Mouse (Mus musculus) CH12.LX (cell line): ENCODE data around the gene Tgm3. TPM values are rescaled to one million over a fixed set of nuclear protein-coding genes. Genes with fewer than 3 reads are reported as not detected.

Source experiments
- DNase-seq: peaks from one replicate; pipeline ENCODE4 v3.0.0-alpha.2; 2013; ENCODE audit errors: extremely low read depth
- H3K27ac ChIP-seq: 2 replicates; pipeline ENCODE4 v1.5.1; 2012; ENCODE audit warnings: low read depth, mild to moderate bottlenecking, control low read depth, moderate library complexity; ENCODE audit not compliant: insufficient read depth
- H3K27me3 ChIP-seq: replicated peaks from 2 replicates; pipeline ENCODE3; 2012; ENCODE audit warnings: inconsistent platforms
- H3K36me3 ChIP-seq, 2 experiments: replicated peaks in 1 of 2; 2 replicates each; pipeline versions ENCODE3 to v1.6.1; 2012; ENCODE audit warnings: inconsistent platforms in 1 of 2, low read length in 1 of 2, mild to moderate bottlenecking in 1 of 2, mixed read lengths in 1 of 2, moderate library complexity in 1 of 2; ENCODE audit not compliant: control insufficient read depth in 1 of 2, insufficient read depth in 1 of 2
- H3K4me1 ChIP-seq, 2 experiments: 2 replicates each; pipeline ENCODE4 v1.6.1; 2012; ENCODE audit warnings: inconsistent platforms in 1 of 2, moderate library complexity in 1 of 2; ENCODE audit not compliant: insufficient read depth in 2 of 2, control insufficient read depth in 1 of 2
- H3K4me2 ChIP-seq: 2 replicates; pipeline ENCODE4 v1.6.1; 2012; ENCODE audit warnings: low read depth, mild to moderate bottlenecking, control low read depth; ENCODE audit not compliant: poor library complexity, insufficient read depth, severe bottlenecking
- H3K4me3 ChIP-seq, 3 experiments: fragments of 150-350 bp in 1 of 3; sonication (generic) in 1 of 3; replicated peaks in 1 of 3; 2 replicates each; pipeline versions ENCODE3 to v1.5.1; 2011 to 2012; ENCODE audit warnings: low read depth in 2 of 3, low read length in 2 of 3, mild to moderate bottlenecking in 2 of 3, moderate library complexity in 2 of 3, control low read depth in 1 of 3, improper control_type of control experiment in 1 of 3, inconsistent platforms in 1 of 3, mixed read lengths in 1 of 3; ENCODE audit not compliant: poor library complexity in 1 of 3
- H3K79me2 ChIP-seq: replicated peaks from 2 replicates; pipeline ENCODE4 v1.6.1; 2012; ENCODE audit warnings: mild to moderate bottlenecking, moderate library complexity; ENCODE audit not compliant: control insufficient read depth, poor library complexity, insufficient read depth, severe bottlenecking; ENCODE audit errors: extremely low read depth
- H3K9ac ChIP-seq: 2 replicates; pipeline ENCODE4 v1.6.1; 2012; ENCODE audit warnings: low read depth, mild to moderate bottlenecking, control low read depth, moderate library complexity; ENCODE audit not compliant: insufficient read depth
- H3K9me3 ChIP-seq: replicated peaks from 2 replicates; pipeline ENCODE3; 2012; ENCODE audit warnings: low read length, inconsistent platforms, mixed read lengths
- BHLHE40 ChIP-seq: IDR thresholded peaks from 2 replicates; pipeline ENCODE4 v1.6.1; 2011; ENCODE audit warnings: mild to moderate bottlenecking, low read depth, low read length, improper control_type of control experiment
- CHD1 ChIP-seq: IDR thresholded peaks from 2 replicates; pipeline ENCODE4 v1.6.1; 2012; ENCODE audit warnings: low read depth, low read length, improper control_type of control experiment, inconsistent platforms
- CTCF ChIP-seq, 2 experiments: IDR thresholded peaks in 1 of 2; conservative IDR thresholded peaks in 1 of 2; 2 replicates each; pipeline ENCODE4 v1.5.1; 2011 to 2012; ENCODE audit warnings: low read depth in 2 of 2, low read length in 2 of 2, improper control_type of control experiment in 1 of 2, inconsistent platforms in 1 of 2, mild to moderate bottlenecking in 1 of 2, moderate library complexity in 1 of 2
- E2F4 ChIP-seq: IDR thresholded peaks from 2 replicates; pipeline ENCODE4 v1.6.1; 2011; ENCODE audit warnings: low read depth, low read length, improper control_type of control experiment; ENCODE audit not compliant: insufficient replicate concordance
- ETS1 ChIP-seq: conservative IDR thresholded peaks from 2 replicates; pipeline ENCODE4 v1.6.1; 2012; ENCODE audit warnings: low read depth, mild to moderate bottlenecking, inconsistent platforms, low read length, improper control_type of control experiment, moderate library complexity
- HCFC1 ChIP-seq: IDR thresholded peaks from 2 replicates; pipeline ENCODE4 v1.6.1; 2012; ENCODE audit warnings: low read depth, mild to moderate bottlenecking, inconsistent platforms, low read length, improper control_type of control experiment
- IRF4 ChIP-seq: IDR thresholded peaks from 2 replicates; pipeline ENCODE4 v1.6.1; 2014; ENCODE audit warnings: low read depth, mild to moderate bottlenecking, inconsistent platforms, low read length, improper control_type of control experiment
- KAT2A ChIP-seq: IDR thresholded peaks from 2 replicates; pipeline ENCODE4 v1.6.1; 2012; ENCODE audit warnings: low read length, improper control_type of control experiment, inconsistent platforms; ENCODE audit not compliant: insufficient replicate concordance
- MAFK ChIP-seq: IDR thresholded peaks from 2 replicates; pipeline ENCODE4 v1.6.1; 2011; ENCODE audit warnings: low read length, improper control_type of control experiment; ENCODE audit not compliant: insufficient replicate concordance
- MEF2A ChIP-seq: IDR thresholded peaks from 2 replicates; pipeline ENCODE4 v1.6.1; 2014; ENCODE audit warnings: low read depth, mild to moderate bottlenecking, inconsistent platforms, low read length, improper control_type of control experiment, borderline replicate concordance
- MYC ChIP-seq: IDR thresholded peaks from 2 replicates; pipeline ENCODE4 v1.6.1; 2011; ENCODE audit warnings: low read depth, mild to moderate bottlenecking, improper control_type of control experiment, low read length
- NRF1 ChIP-seq: IDR thresholded peaks from 2 replicates; pipeline ENCODE4 v1.6.1; 2014; ENCODE audit warnings: low read depth, mild to moderate bottlenecking, inconsistent platforms, low read length, improper control_type of control experiment, moderate library complexity
- PAX5 ChIP-seq: IDR thresholded peaks from 2 replicates; pipeline ENCODE4 v1.6.1; 2012; ENCODE audit warnings: low read length, inconsistent platforms, mixed read lengths
- POLR2A ChIP-seq: IDR thresholded peaks from 2 replicates; pipeline ENCODE4 v1.6.1; 2011; ENCODE audit warnings: low read depth, mild to moderate bottlenecking, improper control_type of control experiment, low read length
- POLR2AphosphoS2 ChIP-seq: IDR thresholded peaks from 2 replicates; pipeline ENCODE4 v1.6.1; 2011; ENCODE audit warnings: low read depth, low read length, improper control_type of control experiment
- RAD21 ChIP-seq: IDR thresholded peaks from 2 replicates; pipeline ENCODE4 v1.6.1; 2011; ENCODE audit warnings: low read depth, mild to moderate bottlenecking, low read length, improper control_type of control experiment, moderate library complexity
- RCOR1 ChIP-seq: conservative IDR thresholded peaks from 2 replicates; pipeline ENCODE4 v1.6.1; 2012; ENCODE audit warnings: low read depth, mild to moderate bottlenecking, inconsistent platforms, low read length, improper control_type of control experiment
- SIN3A ChIP-seq: IDR thresholded peaks from 2 replicates; pipeline ENCODE4 v1.6.1; 2012; ENCODE audit warnings: low read length, improper control_type of control experiment, inconsistent platforms
- UBTF ChIP-seq: IDR thresholded peaks from 2 replicates; pipeline ENCODE4 v1.6.1; 2012; ENCODE audit warnings: low read depth, mild to moderate bottlenecking, inconsistent platforms, low read length, improper control_type of control experiment, moderate library complexity
- USF1 ChIP-seq: IDR thresholded peaks from 2 replicates; pipeline ENCODE4 v1.6.1; 2014; ENCODE audit warnings: low read depth, mild to moderate bottlenecking, inconsistent platforms, low read length, improper control_type of control experiment
- ZC3H11A ChIP-seq: IDR thresholded peaks from 2 replicates; pipeline ENCODE4 v1.6.1; 2012; ENCODE audit warnings: low read depth, mild to moderate bottlenecking, inconsistent platforms, low read length, improper control_type of control experiment
- ZMIZ1 ChIP-seq: IDR thresholded peaks from 2 replicates; pipeline ENCODE4 v1.6.1; 2012; ENCODE audit warnings: low read depth, mild to moderate bottlenecking, inconsistent platforms, low read length, improper control_type of control experiment
- dilution Hi-C: fragments of 300-500 bp; cut with MboI; formaldehyde crosslinking; loops from 2 replicates; pipeline ENCODE4 v1.14.3; 2020; ENCODE audit warnings: low sequenced_read_pairs; ENCODE audit not compliant: extremely low pct_unique_long_range_greater_than_20kb, extremely low pct_ligation_motif_present
- in situ Hi-C: fragments of 300-500 bp; cut with MboI; formaldehyde crosslinking; loops from 3 replicates; pipeline ENCODE4 v1.14.3; 2019; ENCODE audit warnings: low sequenced_read_pairs, low pct_ligation_motif_present, low pct_unique_long_range_greater_than_20kb, mixed read lengths
- polyA plus RNA-seq: library from polyadenylated mRNA; unstranded; fragments of >175 nt; gene quantifications from 2 replicates; pipeline ENCODE4 v1.2.1, GENCODE M21; 2012; ENCODE audit warnings: low read depth; ENCODE audit not compliant: insufficient read length
- total RNA-seq, 2 experiments: library from RNA; depleted of rRNA; stranded (reverse); fragments of 300-350 nt in 1 of 2; fragments of >200 nt in 1 of 2; gene quantifications; 2 replicates each; pipeline ENCODE4 v1.2.3; 2012 to 2014

Tgm3 gene
- total and polyA plus RNA-seq, 3 experiments: not detected

GRCm38 (mm10) chr2:130013646-130014045 is 1.5 kb downstream of the Tgm3 start:
- Histone ChIP-seq H3K4me1 (no peaks in the 10 kb centered on the region; a peak in 1 of 4 replicates), H3K4me3 (no peak overlapping the region), H3K27me3 (peaks cover 18% of the 10 kb centered on the region), H3K27ac (no peak overlapping the region), H3K4me2 (no peak overlapping the region), H3K9ac (no peak overlapping the region), H3K79me2 (no peaks in the 10 kb centered on the region), H3K9me3 (no peaks in the 10 kb centered on the region), H3K36me3 (no peaks in the 10 kb centered on the region)
- in situ Hi-C loops (no loop called here), dilution Hi-C loops (no loop called here)
- TF ChIP-seq HCFC1 (no peak), E2F4 (no peak), BHLHE40 (no peak), RCOR1 (no peak), MAFK (no peak), NRF1 (no peak), POLR2A (no peak), ETS1 (no peak), CHD1 (no peak), MEF2A (no peak), MYC (no peak), POLR2AphosphoS2 (no peak), IRF4 (no peak), UBTF (no peak)
- DNase-seq: no peak

- TF ChIP-seq SIN3A (no peak), ZMIZ1 (no peak), POLR2AphosphoS2 (no peak), USF1 (no peak), MYC (no peak), RAD21 (no peak), PAX5 (no peak), E2F4 (no peak), MEF2A (no peak), NRF1 (no peak), CHD1 (no peak), CTCF (conservative IDR thresholded peaks at IDR 0.05 in 1 of 2, IDR thresholded peaks at IDR 0.05 in 1 of 2; ENCODE audit: low read depth in 2 of 2, low read length in 2 of 2) (no peak), UBTF (no peak), KAT2A (no peak), POLR2A (no peak), ZC3H11A (no peak)
- H3K27ac ChIP-seq: no peak overlapping the region
- in situ Hi-C loops: no loop called here
- peaks cover 15% of the 10 kb centered on the region for H3K27me3 ChIP-seq
- H3K36me3 ChIP-seq: no peaks in the 10 kb centered on the region
- H3K4me3 ChIP-seq: no peak overlapping the region
- no peaks in the 10 kb centered on the region for H3K9me3 ChIP-seq
- H3K4me1 ChIP-seq: no peaks in the 10 kb centered on the region; a peak in 1 of 4 replicates
- no peak overlapping the region for H3K4me2 ChIP-seq
- no peak overlapping the region for H3K9ac ChIP-seq
- dilution Hi-C loops: no loop called here
- no peaks in the 10 kb centered on the region for H3K79me2 ChIP-seq
- DNase-seq: no peak
These were observed 3.0 kb downstream of the Tgm3 start for GRCm38 (mm10) chr2:130015196-130015595.
